Mouse (Mus musculus) adrenal gland, adult 10 weeks (tissue): ENCODE results near the gene Metrn. TPM values are rescaled to one million over a fixed set of nuclear protein-coding genes. Genes with fewer than 3 reads are reported as not detected.

Experiments
- polyA plus RNA-seq: library from polyadenylated mRNA; stranded (reverse); fragments of 350-450 nt; fragmentation: Illumina TruSeq; extraction: RNeasy Lipid Tissue Mini Kit (QIAGEN cat#74804); gene quantifications from one replicate; pipeline ENCODE4 v1.2.3, GENCODE M21; 2014; ENCODE audit warnings: low read depth, low replicate concordance

Gene Metrn
- polyA plus RNA-seq, result 0.17 TPM

GRCm38 (mm10) chr17:25796951-25797369, at the start of gene Metrn:
Gene Metrn, minus strand, starts transcription at chr17:25797136.

DNA sequence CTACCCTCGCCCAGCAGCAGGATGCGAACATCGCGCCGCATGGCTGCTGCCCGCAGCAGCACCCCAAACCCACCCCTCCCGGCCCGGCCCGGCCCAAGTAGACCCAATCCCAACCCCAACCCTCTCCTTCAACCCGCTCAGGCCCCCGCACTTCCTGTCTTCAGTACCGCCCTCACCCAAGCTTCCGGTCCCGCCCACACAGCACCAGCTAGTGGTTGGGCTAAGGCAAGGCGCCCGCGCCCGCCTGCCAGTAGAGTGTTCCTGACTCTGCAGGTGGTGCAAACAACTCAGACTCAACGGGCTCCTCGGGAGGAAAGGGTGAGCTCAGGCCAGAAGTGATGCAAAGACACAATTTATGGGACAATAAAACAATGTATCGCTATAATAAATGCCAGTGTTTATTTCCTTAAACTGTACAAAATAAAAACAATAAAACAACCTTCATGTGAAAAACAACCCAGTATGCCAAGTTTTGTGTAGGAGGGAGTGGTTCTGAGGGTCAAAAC, 47.5 kb upstream of the Metrn start, which contains the start of gene Rhot2:
Gene Rhot2 (minus strand): TSS at position 456 of the 506 bp plus-strand sequence.

GRCm38 (mm10) chr17:25841117-25841880, 44.4 kb upstream of the Metrn start, which contains the start of gene Gm20683:
Gene Gm20683, minus strand, starts transcription at chr17:25841763.

DNA sequence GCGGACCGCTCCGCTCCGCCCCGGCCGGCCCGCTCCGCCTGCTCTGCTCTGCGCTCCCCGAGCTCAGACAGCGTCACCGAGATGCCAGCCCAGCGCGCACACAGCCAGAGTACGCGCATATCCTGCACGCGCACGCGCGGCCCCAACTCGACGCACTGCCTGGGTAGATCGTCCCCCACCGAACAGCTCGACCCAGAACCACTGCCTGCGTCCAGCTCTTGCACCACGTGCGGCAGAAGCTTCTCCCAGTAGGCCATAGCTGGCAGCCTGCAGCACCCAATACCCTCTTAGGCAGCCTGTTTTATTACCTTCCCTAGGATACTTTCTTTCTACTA, 40.1 kb upstream of the Metrn start, which contains the start of gene Rhbdl1:
Gene Rhbdl1 (minus strand): TSS at position 220 of the 335 bp plus-strand sequence.

DNA sequence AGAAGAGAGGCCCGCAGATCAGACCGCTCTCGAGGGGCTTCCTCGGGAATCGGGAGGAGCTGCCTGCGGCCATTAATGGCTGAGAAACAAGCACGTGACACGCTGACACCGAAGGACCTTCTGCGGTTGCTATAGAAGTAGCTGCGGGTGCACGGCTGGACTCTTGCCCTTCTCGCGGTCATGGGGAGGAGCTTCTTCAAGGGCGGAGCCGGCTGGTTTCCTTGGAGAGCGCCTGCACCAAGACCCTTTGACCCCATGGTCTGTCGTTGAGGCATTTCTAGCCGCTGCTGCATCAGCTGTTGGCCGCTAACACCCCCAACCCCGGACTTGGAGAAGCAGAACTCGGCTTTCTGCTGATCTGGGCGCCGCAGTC, 36.3 kb upstream of the Metrn start, which contains the start of gene Stub1:
Gene Stub1 (minus strand): TSS at position 114 of the 373 bp plus-strand sequence.

DNA sequence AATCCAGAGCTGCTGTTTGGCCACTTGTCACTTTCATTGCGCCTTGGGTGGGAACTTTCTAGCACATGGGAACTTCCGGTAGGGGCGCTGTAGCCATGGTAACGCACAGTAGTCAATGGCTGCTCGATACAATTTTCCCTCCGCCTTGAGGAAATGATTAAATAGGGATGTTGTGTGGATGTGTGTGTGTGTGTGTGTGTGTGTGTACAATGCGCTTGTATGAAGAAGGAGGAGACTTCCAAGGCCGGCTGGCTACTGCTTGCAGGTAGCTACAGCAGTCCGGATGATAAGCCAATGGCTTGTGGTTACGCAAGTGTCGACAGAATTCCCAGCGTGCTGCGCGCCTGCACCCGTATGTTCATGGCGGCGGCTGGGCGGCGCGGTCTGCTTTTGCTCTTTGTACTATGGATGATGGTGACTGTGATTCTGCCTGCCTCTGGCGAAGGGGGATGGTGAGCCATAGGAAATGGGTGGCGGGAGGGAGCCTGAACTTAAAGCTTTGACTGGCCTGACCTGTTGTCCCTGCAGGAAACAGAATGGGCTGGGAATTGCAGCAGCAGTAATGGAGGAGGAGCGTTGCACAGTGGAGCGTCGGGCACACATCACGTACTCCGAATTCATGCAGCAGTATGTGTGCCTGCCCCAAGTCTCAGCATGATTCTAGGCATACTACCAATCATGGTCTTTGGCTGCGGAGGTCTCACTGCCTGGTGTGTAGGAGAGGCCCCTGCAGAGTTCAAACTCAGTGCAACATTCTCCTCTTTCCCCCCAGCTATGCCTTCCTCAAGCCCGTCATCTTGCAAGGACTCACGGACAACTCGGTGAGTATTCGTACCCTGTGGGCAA, 32.0 kb upstream of the Metrn start, which contains the start of gene Jmjd8:
Gene Jmjd8 (plus strand): TSS at position 156 of the 846 bp plus-strand sequence.

GRCm38 (mm10) chr17:25823452-25823851, 26.5 kb upstream of the Metrn start, which contains the start of gene Wdr24:
Gene Wdr24, plus strand, starts transcription at chr17:25823627.

GRCm38 (mm10) chr17:25808789-25809605, 12.1 kb upstream of the Metrn start, which contains the start of gene Fbxl16:
Gene Fbxl16, plus strand, starts transcription at chr17:25809085.

DNA sequence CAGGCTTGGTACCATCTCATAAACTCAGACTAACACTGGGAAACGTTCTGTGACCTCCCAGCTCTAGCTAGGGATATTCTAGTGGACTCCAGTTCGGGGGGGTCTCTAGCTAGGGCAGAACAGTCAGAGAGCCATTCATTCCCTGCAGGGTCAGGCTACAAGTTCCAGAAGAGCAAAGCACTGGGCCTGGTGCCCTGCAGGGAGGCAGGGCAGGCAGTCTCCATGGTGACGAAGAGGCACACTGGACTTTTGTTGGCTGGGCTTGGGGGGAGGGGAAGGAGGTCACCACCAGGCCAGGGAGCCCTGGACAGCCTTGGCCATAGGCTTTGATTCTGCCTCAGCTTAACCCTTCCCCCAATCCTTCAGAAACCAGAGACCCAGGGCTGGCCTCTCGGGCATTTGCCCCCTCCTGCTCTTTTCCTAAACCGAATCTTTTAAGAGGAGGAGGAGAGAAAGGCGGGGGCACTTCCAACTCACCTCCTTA, 1.3 kb downstream of the Metrn start, which contains the start of gene AC134908.4:
Gene AC134908.4 (minus strand): TSS at position 51 of the 484 bp plus-strand sequence.

DNA sequence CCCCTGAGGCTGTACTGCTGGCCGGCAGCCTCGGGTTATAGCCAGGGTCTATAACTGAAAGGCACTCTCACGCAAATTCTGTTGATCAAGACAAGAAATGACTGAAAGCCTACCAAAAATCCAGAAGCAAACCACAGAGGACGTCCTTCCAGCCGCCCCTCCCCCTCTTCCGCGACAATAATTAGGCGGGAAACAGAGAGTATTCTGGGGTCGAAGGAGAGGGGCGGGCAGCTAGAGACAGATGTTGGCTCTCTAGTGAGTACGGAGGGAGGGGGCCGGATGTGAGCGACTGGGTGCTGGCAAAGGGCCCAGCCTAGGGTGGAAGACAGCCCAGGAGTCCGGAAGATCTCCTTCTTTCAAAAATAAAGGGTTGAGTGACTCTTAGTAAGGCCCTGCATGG, 4.3 kb downstream of the Metrn start, which contains the start of gene Fam173a:
Gene Fam173a (minus strand): TSS at position 287 of the 400 bp plus-strand sequence.

DNA sequence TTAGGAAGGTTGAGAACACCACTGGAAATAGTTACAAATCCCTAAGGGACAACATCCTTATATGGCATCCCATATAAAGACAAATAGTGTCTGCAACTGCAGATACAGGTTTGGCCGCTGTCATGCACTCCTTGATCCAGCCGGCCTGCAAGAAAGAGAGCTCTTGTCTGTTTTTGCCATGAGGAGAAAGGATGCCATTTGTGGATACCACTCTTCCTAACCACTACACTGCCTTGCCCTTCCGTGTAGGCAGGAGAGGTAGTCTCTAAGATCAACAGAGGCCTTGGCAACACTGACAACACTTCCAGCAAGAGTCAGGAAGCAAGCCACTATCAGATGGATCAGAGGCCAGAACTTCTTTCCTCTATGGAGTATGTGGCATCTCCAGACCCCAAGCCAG, 10.7 kb downstream of the Metrn start, which contains the start of gene Ccdc78:
Gene Ccdc78 (plus strand): TSS at position 301 of the 400 bp plus-strand sequence.

GRCm38 (mm10) chr17:25785281-25785745, 11.6 kb downstream of the Metrn start, which contains the start of gene Haghl:
Gene Haghl, minus strand, starts transcription at chr17:25785673.

GRCm38 (mm10) chr17:25773549-25774120, 23.3 kb downstream of the Metrn start, which contains the start of gene Narfl:
Gene Narfl, plus strand, starts transcription at chr17:25773776.

GRCm38 (mm10) chr17:25754241-25754640, 42.7 kb downstream of the Metrn start, which contains the start of gene Msln:
Gene Msln, minus strand, starts transcription at chr17:25754378.

Other genes starting within 250 kb of the Metrn start
- gene Sox8, start 226.4 kb downstream of the Metrn start, polyA plus RNA-seq, result 0.29 TPM
- 0.47 TPM for gene Lmf1, start 218.1 kb downstream of the Metrn start, polyA plus RNA-seq
- not detected for gene Gng13, start 80.0 kb downstream of the Metrn start, polyA plus RNA-seq
- not detected for gene Chtf18, start 69.7 kb downstream of the Metrn start, polyA plus RNA-seq
- gene Rpusd1, start 69.5 kb downstream of the Metrn start, polyA plus RNA-seq, result not detected
- gene Mslnl, start 61.1 kb downstream of the Metrn start, polyA plus RNA-seq, result not detected
- not detected for gene Msln, start 42.8 kb downstream of the Metrn start, polyA plus RNA-seq
- gene Narfl, start 23.4 kb downstream of the Metrn start, polyA plus RNA-seq, result 3.4 TPM
- gene Haghl, start 11.5 kb downstream of the Metrn start, polyA plus RNA-seq, result 0.64 TPM
- not detected for gene Ccdc78, start 10.6 kb downstream of the Metrn start, polyA plus RNA-seq
- 0.52 TPM for gene Fam173a, start 4.2 kb downstream of the Metrn start, polyA plus RNA-seq
- 1.1 TPM for gene AC134908.4, start 1.5 kb downstream of the Metrn start, polyA plus RNA-seq
- gene Fbxl16, start 11.9 kb upstream of the Metrn start, polyA plus RNA-seq, result 15.0 TPM
- 0.47 TPM for gene Wdr24, start 26.5 kb upstream of the Metrn start, polyA plus RNA-seq
- 3.6 TPM for gene Jmjd8, start 31.7 kb upstream of the Metrn start, polyA plus RNA-seq
- 8.2 TPM for gene Stub1, start 36.3 kb upstream of the Metrn start, polyA plus RNA-seq
- not detected for gene Rhbdl1, start 40.2 kb upstream of the Metrn start, polyA plus RNA-seq
- gene Gm20683, start 44.6 kb upstream of the Metrn start, polyA plus RNA-seq, result not detected
- gene Rhot2, start 47.7 kb upstream of the Metrn start, polyA plus RNA-seq, result 19.9 TPM
- gene Wdr90, start 64.4 kb upstream of the Metrn start, polyA plus RNA-seq, result 2.5 TPM
- 5.5 TPM for gene Mcrip2, start 71.6 kb upstream of the Metrn start, polyA plus RNA-seq
- 24.4 TPM for gene Mettl26, start 77.9 kb upstream of the Metrn start, polyA plus RNA-seq
- gene Wfikkn1, start 83.7 kb upstream of the Metrn start, polyA plus RNA-seq, result not detected
- gene Rab40c, start 122.6 kb upstream of the Metrn start, polyA plus RNA-seq, result 2.7 TPM
- 41.2 TPM for gene Pigq, start 147.8 kb upstream of the Metrn start, polyA plus RNA-seq
- not detected for gene Nhlrc4, start 147.8 kb upstream of the Metrn start, polyA plus RNA-seq
- gene A930017K11Rik, start 155.4 kb upstream of the Metrn start, polyA plus RNA-seq, result not detected
- gene Capn15, start 188.7 kb upstream of the Metrn start, polyA plus RNA-seq, result 0.41 TPM